Mouse (Mus musculus) kidney, postnatal 0 days (tissue): ENCODE results near the gene Wipf2. TPM values are rescaled to one million over a fixed set of nuclear protein-coding genes. Genes with fewer than 3 reads are reported as not detected.
A peak's percentile ranks its signal among the peaks of the same experiment; 100 is the strongest.

Experiments
- ATAC-seq: fragments of 200-750 bp; cut with Nextera tagmentation; replicated peaks from 2 replicates; pipeline ENCODE4 v1.8.0; 2017; ENCODE audit warnings: low read depth, moderate number of reproducible peaks, moderate TSS enrichment, moderate library complexity; ENCODE audit not compliant: low FRiP score
- DNase-seq: peaks from one replicate; pipeline ENCODE4 v3.0.0-alpha.2; 2016; ENCODE audit warnings: low spot score
- H3K27ac ChIP-seq: fragments of 300-500 bp; sonication (generic); 2 replicates; pipeline ENCODE4 v1.5.1; 2014; ENCODE audit warnings: mild to moderate bottlenecking
- H3K27me3 ChIP-seq: fragments of 300-500 bp; sonication (generic); 2 replicates; pipeline ENCODE4 v1.6.1; 2014; ENCODE audit warnings: low read length, mixed read lengths; ENCODE audit not compliant: insufficient read depth
- H3K36me3 ChIP-seq: fragments of 300-500 bp; sonication (generic); 2 replicates; pipeline ENCODE4 v1.6.1; 2014; ENCODE audit warnings: low read length, mixed read lengths; ENCODE audit not compliant: insufficient read depth
- H3K4me1 ChIP-seq: fragments of 300-500 bp; sonication (generic); replicated peaks from 2 replicates; pipeline ENCODE4 v1.6.1; 2014; ENCODE audit warnings: antibody characterized with exemption, low read length, mixed read lengths; ENCODE audit not compliant: insufficient read depth
- H3K4me2 ChIP-seq: fragments of 300-500 bp; sonication (generic); 2 replicates; pipeline ENCODE4 v1.6.1; 2014; ENCODE audit warnings: mild to moderate bottlenecking, low read length, moderate library complexity, mixed read lengths
- H3K4me3 ChIP-seq: fragments of 300-500 bp; sonication (generic); replicated peaks from 2 replicates; pipeline ENCODE4 v1.5.1; 2014; ENCODE audit warnings: low read depth, low read length
- H3K9ac ChIP-seq: fragments of 300-500 bp; sonication (generic); 2 replicates; pipeline ENCODE4 v1.6.1; 2014; ENCODE audit warnings: low read depth, low read length
- H3K9me3 ChIP-seq: fragments of 300-500 bp; sonication (generic); replicated peaks from 2 replicates; pipeline ENCODE4 v1.6.1; 2016; ENCODE audit warnings: low read length, inconsistent platforms, mixed read lengths
- CTCF ChIP-seq: IDR thresholded peaks from 2 replicates; pipeline ENCODE4 v1.5.1; 2016; ENCODE audit warnings: antibody characterized with exemption, low read depth, mild to moderate bottlenecking, moderate library complexity
- WGBS: fragments of 180-500 bp; shearing (Covaris S2); extraction: QIAGEN DNeasy Blood & Tissue Kit; methylation state at CpG from one replicate; pipeline ENCODE4 v1.1.7; 2014; 5-methylcytosine and 5-hydroxymethylcytosine counted together
- polyA plus RNA-seq: library from polyadenylated mRNA; unstranded; fragments of >200 nt; fragmentation: Nextera tagmentation; extraction: Ambion mirVana; gene quantifications from 2 replicates; pipeline ENCODE4 v1.2.1, GENCODE M21; 2015

The Wipf2 gene
- polyA plus RNA-seq, 1 experiment from 2014 or later = 3.4 TPM

GRCm38 (mm10) chr11:98941826-98942550 is 78.5 kb downstream of the Wipf2 start:
- Histone ChIP-seq H3K9ac (peak overlapping the region; percentile 63), H3K4me2 (peak overlapping the region; percentile 98), H3K27ac (peak overlapping the region; percentile 98), H3K4me1 (peaks cover 76% of the 10 kb centered on the region), H3K27me3 (no peaks in the 10 kb centered on the region), H3K4me3 (peak overlapping the region; percentile 34), H3K36me3 (no peaks in the 10 kb centered on the region), H3K9me3 (no peaks in the 10 kb centered on the region)
- WGBS = 3% methylated on average over 15 of the region's 15 CpGs
- TF ChIP-seq CTCF = 0 out of 2 replicates have a peak, but pooled peaks have one; percentile 2
- ATAC-seq (peak; percentile 29), DNase-seq (peak; percentile 96)

- peak overlapping the region; percentile 98 for H3K27ac ChIP-seq
These were observed 79.1 kb downstream of the Wipf2 start for GRCm38 (mm10) chr11:98942555-98942922.

GRCm38 (mm10) chr11:98942923-98943641 is 79.6 kb downstream of the Wipf2 start:
- Histone ChIP-seq H3K9ac (peak overlapping the region; percentile 63; the same call in 1 of the 2 replicates), H3K4me3 (no peak overlapping the region)
- DNase-seq = peak; percentile 87

More at GRCm38 (mm10) chr11:98942555-98942922, 79.1 kb downstream of the Wipf2 start:
- TF ChIP-seq CTCF = no peak
- Histone ChIP-seq H3K4me3 (peak overlapping the region; percentile 34; the same call in 1 of the 2 replicates), H3K9ac (peak overlapping the region; percentile 63; the same call in 1 of the 2 replicates), H3K4me1 (peaks cover 79% of the 10 kb centered on the region), H3K27me3 (no peaks in the 10 kb centered on the region), H3K9me3 (no peaks in the 10 kb centered on the region), H3K4me2 (peak overlapping the region; percentile 98), H3K36me3 (no peaks in the 10 kb centered on the region)
- ATAC-seq = no peak
- WGBS = 15% methylated on average over 3 of the region's 3 CpGs
- DNase-seq = no peak

GRCm38 (mm10) chr11:98943741-98944461 is 80.5 kb downstream of the Wipf2 start:
- H3K4me2 ChIP-seq = peak overlapping the region; percentile 37
- DNase-seq (peak; percentile 68), ATAC-seq (no peak)
- no peaks in the 10 kb centered on the region for H3K36me3 ChIP-seq
- 28% methylated on average over 14 of the region's 14 CpGs for WGBS
- H3K4me1 ChIP-seq = peaks cover 73% of the 10 kb centered on the region
- TF ChIP-seq CTCF = no peak; the same call in 1 of the 2 replicates
- peak overlapping the region; percentile 63 for H3K9ac ChIP-seq
- peak overlapping the region; percentile 98 for H3K27ac ChIP-seq
- no peak overlapping the region for H3K4me3 ChIP-seq
- H3K9me3 ChIP-seq = no peaks in the 10 kb centered on the region
- H3K27me3 ChIP-seq = no peaks in the 10 kb centered on the region

More at GRCm38 (mm10) chr11:98942923-98943641, 79.6 kb downstream of the Wipf2 start:
- H3K4me1 ChIP-seq = peaks cover 80% of the 10 kb centered on the region
- TF ChIP-seq CTCF = no peak
- WGBS = 48% methylated on average over 8 of the region's 8 CpGs
- peak overlapping the region; percentile 98 for H3K27ac ChIP-seq
- H3K4me2 ChIP-seq = peak overlapping the region; percentile 98
- no peaks in the 10 kb centered on the region for H3K36me3 ChIP-seq
- no peaks in the 10 kb centered on the region for H3K27me3 ChIP-seq
- 0 out of 2 replicates have a peak, but pooled peaks have one; percentile 12 for ATAC-seq
- no peaks in the 10 kb centered on the region for H3K9me3 ChIP-seq

- H3K4me2 ChIP-seq = peak overlapping the region; percentile 27
- no peaks in the 10 kb centered on the region; the same call in 1 of the 2 replicates for H3K36me3 ChIP-seq
- ATAC-seq (no peak), DNase-seq (no peak)
- peak overlapping the region; percentile 98 for H3K27ac ChIP-seq
- no peaks in the 10 kb centered on the region for H3K27me3 ChIP-seq
- H3K9ac ChIP-seq = peak overlapping the region; percentile 35; the same call in 1 of the 2 replicates
- H3K4me1 ChIP-seq = peaks cover 70% of the 10 kb centered on the region
- no peak overlapping the region for H3K4me3 ChIP-seq
- WGBS = 40% methylated on average over 11 of the region's 11 CpGs
- TF ChIP-seq CTCF = no peak
- H3K9me3 ChIP-seq = no peaks in the 10 kb centered on the region
These were observed 81.6 kb downstream of the Wipf2 start for GRCm38 (mm10) chr11:98944897-98945604.
